Mouse (Mus musculus) kidney, adult 2 months (tissue): ENCODE measurements around the gene Gm9803.

Experiments
- CTCF ChIP-seq: fragments of 200-500 bp; conservative IDR thresholded peaks from 2 replicates; pipeline ENCODE4 v1.5.1; 2011; ENCODE audit warnings: low read depth, mild to moderate bottlenecking, control low read depth, low read length, moderate library complexity, mixed read lengths; ENCODE audit not compliant: insufficient read depth, insufficient read length
- POLR2A ChIP-seq: fragments of 200-500 bp; IDR thresholded peaks from one replicate; pipeline ENCODE4 v1.6.1; 2011; ENCODE audit warnings: low read depth, low read length, control low read depth

DNA sequence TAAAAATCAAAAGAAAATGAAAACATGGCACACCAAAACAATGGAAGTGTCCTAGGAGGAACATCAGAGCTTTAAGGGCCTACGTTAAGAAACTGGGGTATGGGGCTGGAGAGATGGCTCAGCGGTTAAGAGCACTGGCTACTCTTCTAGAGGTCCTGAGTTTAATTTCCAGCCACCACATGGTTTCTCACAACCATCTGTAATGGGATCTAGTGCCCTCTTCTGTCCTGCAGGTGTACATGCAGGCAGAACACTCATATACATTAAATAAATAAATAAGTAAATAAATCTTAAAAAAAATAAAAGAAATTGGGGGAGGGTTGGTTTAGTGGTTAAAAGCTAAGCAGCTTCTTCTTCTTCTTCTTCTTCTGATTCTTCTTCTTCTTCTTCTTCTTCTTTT, 37.4 kb downstream of the Gm9803 start:
- TF ChIP-seq POLR2A = no peak
- no peak for TF ChIP-seq CTCF
